Mouse (Mus musculus) ES-Bruce4 (cell line): Measurements from ENCODE around the gene Knstrn. TPM values are rescaled to one million over a fixed set of nuclear protein-coding genes. Genes with fewer than 3 reads are reported as not detected.

Source experiments
- H3K27ac ChIP-seq: 2 replicates; pipeline ENCODE4 v1.5.1; 2012; ENCODE audit warnings: low read length, inconsistent platforms; ENCODE audit not compliant: insufficient read depth
- H3K27me3 ChIP-seq: 2 replicates; pipeline ENCODE4 v1.6.1; 2012; ENCODE audit warnings: mild to moderate bottlenecking, low read length, inconsistent platforms; ENCODE audit not compliant: control insufficient read depth, poor library complexity, insufficient read depth, severe bottlenecking
- H3K36me3 ChIP-seq: 2 replicates; pipeline ENCODE4 v1.6.1; 2012; ENCODE audit warnings: inconsistent platforms, mild to moderate bottlenecking, low read length, moderate library complexity; ENCODE audit not compliant: control insufficient read depth, poor library complexity, insufficient read depth, severe bottlenecking
- H3K4me1 ChIP-seq: one replicate; pipeline ENCODE4 v1.8.1; 2011; ENCODE audit warnings: low read length; ENCODE audit not compliant: control insufficient read depth, insufficient read depth
- H3K4me3 ChIP-seq: 2 replicates; pipeline ENCODE4 v1.5.1; 2011; ENCODE audit warnings: low read depth, mild to moderate bottlenecking, low read length
- H3K9ac ChIP-seq: 2 replicates; pipeline ENCODE4 v1.6.1; 2012; ENCODE audit warnings: low read depth, mild to moderate bottlenecking, inconsistent platforms; ENCODE audit not compliant: poor library complexity, severe bottlenecking
- H3K9me3 ChIP-seq: replicated peaks from 2 replicates; pipeline ENCODE4 v1.6.1; 2012; ENCODE audit warnings: mild to moderate bottlenecking, low read length, inconsistent platforms; ENCODE audit not compliant: control insufficient read depth, poor library complexity, insufficient read depth, severe bottlenecking
- CTCF ChIP-seq: IDR thresholded peaks from one replicate; pipeline ENCODE4 v1.8.1; 2011; ENCODE audit warnings: low read depth, low read length
- EP300 ChIP-seq: IDR thresholded peaks from 2 replicates; pipeline ENCODE4 v1.6.1; 2011; ENCODE audit warnings: low read depth, low read length; ENCODE audit not compliant: insufficient read depth
- POLR2A ChIP-seq: IDR thresholded peaks from one replicate; pipeline ENCODE4 v1.8.1; 2011; ENCODE audit warnings: low read length; ENCODE audit not compliant: insufficient read depth
- polyA plus RNA-seq: library from polyadenylated mRNA; stranded (reverse); fragments of >200 nt; gene quantifications from 2 replicates; pipeline ENCODE4 v1.2.4, GENCODE M21; 2011; ENCODE audit warnings: low read depth; ENCODE audit not compliant: missing spikeins, insufficient read depth, insufficient read length

Gene Knstrn
- polyA plus RNA-seq, 1 experiment, result 119 TPM

DNA sequence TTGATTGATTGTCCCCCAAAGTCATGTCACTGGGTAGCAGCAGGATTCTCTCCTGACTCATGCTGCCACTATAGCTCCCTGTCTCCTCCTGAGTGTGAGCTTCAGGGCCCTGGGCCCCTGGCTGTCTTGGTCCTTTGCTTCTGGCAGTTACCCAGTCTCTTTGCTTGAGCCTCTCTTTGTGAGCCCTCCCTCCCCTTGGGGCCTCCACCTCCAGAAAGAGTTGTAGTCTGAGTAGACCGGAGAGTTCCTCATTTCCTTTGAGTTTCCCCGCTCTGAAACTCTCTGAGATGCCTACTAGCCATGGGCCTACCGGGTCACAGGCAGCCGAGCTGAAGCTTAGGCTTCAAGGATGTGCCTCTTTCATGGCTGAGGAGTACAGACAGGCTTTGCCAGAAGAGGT is 20.2 kb upstream of the Knstrn start:
- no peak overlapping the region for H3K9ac ChIP-seq
- H3K27me3 ChIP-seq, result peaks cover 1% of the 10 kb centered on the region; the same call in 1 of the 2 replicates
- no peak overlapping the region for H3K27ac ChIP-seq
- no peaks in the 10 kb centered on the region for H3K36me3 ChIP-seq
- H3K4me3 ChIP-seq, result no peak overlapping the region
- no peaks in the 10 kb centered on the region; the same call in 1 of the 2 replicates for H3K9me3 ChIP-seq
- no peaks in the 10 kb centered on the region for H3K4me1 ChIP-seq
- TF ChIP-seq CTCF, result no peak

DNA sequence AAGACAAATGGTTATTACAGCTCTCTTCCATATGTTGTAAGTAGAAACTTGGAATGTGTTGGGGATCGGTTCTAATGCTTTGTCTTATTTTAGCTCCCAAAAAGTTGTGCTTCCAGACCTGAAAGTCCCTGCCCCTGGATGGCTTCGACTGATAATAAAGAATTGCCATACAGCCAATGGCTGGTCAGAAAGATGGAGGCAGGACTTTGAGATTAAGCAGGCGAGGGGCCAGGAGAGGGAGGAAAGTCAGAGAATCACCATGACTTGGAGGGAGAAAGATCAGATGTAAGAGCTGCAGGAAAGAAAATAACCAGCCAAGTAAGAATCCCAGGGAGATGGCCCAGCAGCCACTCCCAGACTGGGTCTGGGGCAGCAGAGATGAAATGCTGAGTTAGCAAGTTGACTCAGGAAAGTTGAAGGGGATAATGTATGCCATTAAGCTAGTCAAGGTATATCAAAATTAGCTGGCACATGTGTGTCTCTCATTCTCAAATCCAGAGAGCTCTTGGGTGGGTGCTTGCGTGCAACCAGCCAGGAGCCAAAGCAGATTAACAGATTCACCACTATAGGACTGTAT is 11.2 kb upstream of the Knstrn start:
- no peak for TF ChIP-seq CTCF
- TF ChIP-seq EP300, result no peak
- TF ChIP-seq POLR2A, result no peak
- Histone ChIP-seq H3K27ac (no peak overlapping the region), H3K36me3 (no peaks in the 10 kb centered on the region), H3K4me3 (no peak overlapping the region), H3K4me1 (no peaks in the 10 kb centered on the region), H3K27me3 (peaks cover 1% of the 10 kb centered on the region; the same call in 1 of the 2 replicates), H3K9ac (no peak overlapping the region), H3K9me3 (no peaks in the 10 kb centered on the region; the same call in 1 of the 2 replicates)

GRCm38 (mm10) chr2:118804474-118804873 is 9.3 kb upstream of the Knstrn start:
- Histone ChIP-seq H3K36me3 (no peaks in the 10 kb centered on the region), H3K27ac (no peak overlapping the region), H3K9ac (no peak overlapping the region), H3K27me3 (no peaks in the 10 kb centered on the region), H3K4me3 (no peak overlapping the region), H3K9me3 (no peaks in the 10 kb centered on the region), H3K4me1 (no peaks in the 10 kb centered on the region)
- TF ChIP-seq CTCF, result no peak
- TF ChIP-seq POLR2A, result no peak
- TF ChIP-seq EP300, result no peak

DNA sequence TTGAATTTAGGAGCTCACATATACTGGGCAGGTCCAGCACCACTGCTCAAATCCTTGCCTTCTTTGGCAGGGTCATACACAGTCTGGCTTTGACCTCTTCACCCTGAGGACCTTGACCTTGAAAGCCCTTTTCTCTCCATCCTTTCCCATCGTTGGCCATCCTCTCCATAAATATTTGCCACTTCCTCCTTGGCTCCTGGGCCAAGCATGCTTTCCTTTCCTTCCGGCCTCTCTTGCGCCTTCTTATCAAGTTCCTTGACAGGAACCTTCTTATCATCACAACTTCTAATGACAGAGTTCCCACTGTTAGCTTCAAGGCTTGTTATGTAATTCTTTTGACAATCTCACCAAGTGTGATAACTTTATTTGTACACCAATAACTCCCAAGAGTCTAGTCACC is 8.7 kb upstream of the Knstrn start:
- Histone ChIP-seq H3K9me3 (no peaks in the 10 kb centered on the region), H3K4me3 (no peak overlapping the region), H3K9ac (no peak overlapping the region), H3K36me3 (no peaks in the 10 kb centered on the region), H3K27ac (no peak overlapping the region), H3K4me1 (no peaks in the 10 kb centered on the region), H3K27me3 (no peaks in the 10 kb centered on the region)
- no peak for TF ChIP-seq POLR2A
- TF ChIP-seq EP300, result no peak
- TF ChIP-seq CTCF, result no peak

DNA sequence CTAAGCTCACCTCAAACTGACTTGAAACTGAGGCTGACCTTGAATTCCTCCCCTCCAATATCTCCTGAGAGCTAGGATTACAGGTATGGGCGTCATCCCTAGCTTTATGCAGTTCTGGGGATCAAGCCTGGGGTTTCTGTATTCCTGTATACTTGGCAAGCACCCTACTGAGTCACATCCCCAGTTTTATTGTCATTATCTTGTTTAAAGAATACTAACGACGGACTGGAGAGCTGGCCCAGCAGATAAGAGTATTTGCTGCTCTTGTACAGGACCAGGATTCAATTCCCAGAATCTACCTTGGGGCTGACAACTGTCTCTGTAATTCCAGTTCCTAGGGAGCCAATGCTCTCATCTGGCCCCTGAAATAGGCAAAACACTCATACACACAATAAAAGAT is 8.0 kb upstream of the Knstrn start:
- H3K4me3 ChIP-seq, result no peak overlapping the region
- no peaks in the 10 kb centered on the region for H3K27me3 ChIP-seq
- H3K9ac ChIP-seq, result no peak overlapping the region
- no peak overlapping the region for H3K27ac ChIP-seq
- H3K4me1 ChIP-seq, result no peaks in the 10 kb centered on the region
- no peaks in the 10 kb centered on the region for H3K9me3 ChIP-seq
- H3K36me3 ChIP-seq, result no peaks in the 10 kb centered on the region
- no peak for TF ChIP-seq CTCF
- TF ChIP-seq POLR2A, result no peak
- TF ChIP-seq EP300, result no peak

DNA sequence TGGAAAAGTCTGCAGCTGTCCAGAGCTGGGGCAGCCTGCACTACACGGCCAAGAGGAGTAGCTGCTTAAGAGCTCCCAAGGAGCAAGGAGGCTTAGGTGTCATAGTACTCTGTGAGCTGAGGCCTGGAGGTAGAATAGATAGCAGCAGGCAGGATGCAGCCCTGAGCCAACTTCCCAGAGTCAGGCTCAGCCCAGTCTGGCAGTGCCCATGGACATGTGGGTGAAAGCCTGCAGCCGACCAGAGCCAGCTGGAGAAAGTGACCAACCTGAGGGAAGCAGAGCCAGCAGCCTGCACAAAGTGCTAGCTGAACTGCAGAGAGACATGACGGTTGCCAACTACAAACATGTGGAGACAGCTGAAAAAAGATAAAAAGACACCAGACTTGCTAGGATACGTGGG is 6.9 kb upstream of the Knstrn start:
- Histone ChIP-seq H3K36me3 (no peaks in the 10 kb centered on the region), H3K9ac (no peak overlapping the region)

More for the DNA sequence above, 6.9 kb upstream of the Knstrn start:
- Histone ChIP-seq H3K27me3 (no peaks in the 10 kb centered on the region), H3K4me1 (no peaks in the 10 kb centered on the region), H3K9me3 (no peaks in the 10 kb centered on the region), H3K27ac (no peak overlapping the region), H3K4me3 (no peak overlapping the region)
- TF ChIP-seq POLR2A, result no peak
- no peak for TF ChIP-seq CTCF
- TF ChIP-seq EP300, result no peak
